Mouse (Mus musculus): ENCODE data around the gene Krtap19-5. TPM values are rescaled to one million over a fixed set of nuclear protein-coding genes. Genes with fewer than 3 reads are reported as not detected.

Gene Krtap19-5
- not detected in 2 replicates for polyA plus RNA-seq (2015; fragmentation: Nextera tagmentation; extraction: Ambion mirVana)

DNA sequence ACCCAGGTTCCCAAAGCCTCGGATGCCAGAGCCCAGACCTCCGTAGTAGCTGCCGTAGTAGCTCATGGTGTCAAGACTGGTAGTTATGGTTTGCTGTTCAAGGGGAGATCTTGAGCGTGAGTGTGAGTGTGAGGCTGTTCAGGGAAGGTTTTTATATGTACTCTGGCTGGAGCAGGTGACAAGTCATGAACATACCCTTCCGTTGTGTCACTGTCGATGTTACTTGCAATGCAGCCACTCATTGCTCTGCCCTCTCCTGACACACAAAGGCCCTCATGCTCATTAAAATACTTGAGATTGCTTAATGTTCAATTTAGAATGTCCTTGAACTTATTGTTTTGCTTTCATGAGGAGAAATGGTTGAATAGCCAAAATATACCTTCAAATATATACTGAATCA lies at the start of gene Krtap19-5:
TSS of gene Krtap19-5 (minus strand) at position 101 of the 400 bp plus-strand sequence.
- no peaks in the 10 kb centered on the region for H3K9me3 ChIP-seq

DNA sequence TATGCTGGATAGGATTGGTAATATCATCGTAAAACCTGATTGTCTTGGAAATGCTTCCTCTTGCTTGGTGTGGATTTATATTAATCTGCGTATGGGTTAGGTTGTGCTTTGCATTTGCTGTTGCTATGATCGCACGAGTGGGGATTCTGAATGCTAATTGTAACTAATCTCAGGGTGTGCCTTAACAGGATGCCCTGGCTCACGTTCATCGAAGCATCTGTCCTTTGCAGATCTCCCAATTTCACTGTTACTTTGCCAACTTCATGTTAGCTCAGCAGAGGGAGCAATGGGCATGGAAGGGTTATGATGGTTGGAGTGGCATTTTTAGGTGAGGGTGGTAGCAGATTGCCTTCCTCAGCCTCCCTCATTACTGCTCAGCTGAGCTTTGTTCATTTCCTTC lies 44.8 kb upstream of the Krtap19-5 start:
- Histone ChIP-seq H3K4me2 (no peak overlapping the region), H3K27me3 (no peaks in the 10 kb centered on the region), H3K9me3 (no peaks in the 10 kb centered on the region), H3K27ac (no peak overlapping the region), H3K9ac (no peak overlapping the region), H3K36me3 (no peaks in the 10 kb centered on the region), H3K4me3 (no peak overlapping the region), H3K4me1 (no peaks in the 10 kb centered on the region)
- ATAC-seq (ENCODE audit: borderline replicate concordance, extremely low read depth, low FRiP score, low TSS enrichment): no peak
- 75% methylated on average over 6 of the region's 6 CpGs for WGBS

More for the DNA sequence above, at the start of gene Krtap19-5:
- Histone ChIP-seq H3K4me2 (no peak within 1 kb of the TSS), H3K4me1 (no peaks in the 10 kb centered on the region), H3K36me3 (no peaks in the 10 kb centered on the region), H3K27me3 (no peaks in the 10 kb centered on the region), H3K4me3 (no peak within 1 kb of the TSS), H3K27ac (no peak within 1 kb of the TSS), H3K9ac (no peak within 1 kb of the TSS)
- no peak for ATAC-seq (ENCODE audit: borderline replicate concordance, extremely low read depth, low FRiP score, low TSS enrichment)
- 88% methylated on average over 6 of the region's 6 CpGs for WGBS

DNA sequence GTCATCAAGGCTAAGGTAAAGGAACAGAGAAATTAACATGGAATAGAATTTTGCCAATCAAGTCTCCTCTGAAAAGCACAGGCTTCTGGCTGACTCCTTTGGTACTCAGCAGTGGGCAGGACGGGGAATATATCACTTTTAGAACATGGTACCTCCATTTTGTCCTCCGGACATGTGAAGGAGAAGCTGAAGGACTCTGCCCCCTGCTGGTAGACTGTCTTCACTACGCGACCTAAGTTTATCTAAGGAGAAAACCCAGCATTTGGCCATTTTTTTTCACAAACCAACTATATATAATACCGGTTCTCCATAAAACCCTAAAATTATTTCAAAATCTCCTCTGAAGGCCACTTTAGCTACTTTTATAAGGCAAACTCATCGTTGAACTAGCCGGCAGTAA lies 42.0 kb upstream of the Krtap19-5 start:
- WGBS: 62% methylated on average over 7 of the region's 7 CpGs
- Histone ChIP-seq H3K27ac (no peak overlapping the region), H3K27me3 (no peaks in the 10 kb centered on the region), H3K9ac (no peak overlapping the region), H3K36me3 (no peaks in the 10 kb centered on the region), H3K4me1 (no peaks in the 10 kb centered on the region), H3K4me2 (no peak overlapping the region), H3K9me3 (no peaks in the 10 kb centered on the region), H3K4me3 (no peak overlapping the region)
- ATAC-seq (ENCODE audit: borderline replicate concordance, extremely low read depth, low FRiP score, low TSS enrichment): no peak

DNA sequence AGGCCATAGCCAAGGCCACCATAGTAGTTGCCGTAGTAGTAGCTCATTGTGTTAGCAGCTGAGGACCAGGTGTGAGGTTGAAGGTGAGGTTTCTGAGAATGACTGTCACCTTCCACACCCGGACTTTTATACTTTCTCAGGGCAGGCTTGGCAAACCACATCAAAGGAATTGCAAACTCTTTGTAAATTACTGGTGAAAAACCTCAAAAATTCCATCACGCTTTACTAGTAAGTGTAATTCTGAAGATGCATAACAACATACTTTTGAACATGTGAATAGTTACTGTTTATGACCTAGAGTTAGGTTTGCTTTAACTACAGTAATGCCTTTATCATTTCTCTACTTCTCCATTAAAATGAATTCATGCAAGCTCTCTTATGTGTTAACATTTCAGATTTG lies 35.9 kb upstream of the Krtap19-5 start, which contains the start of gene Krtap19-9b:
TSS of gene Krtap19-9b (minus strand) at position 101 of the 400 bp plus-strand sequence.
- Histone ChIP-seq H3K4me1 (no peaks in the 10 kb centered on the region), H3K27ac (no peak within 1 kb of the TSS), H3K9me3 (no peaks in the 10 kb centered on the region), H3K27me3 (no peaks in the 10 kb centered on the region), H3K4me3 (no peak within 1 kb of the TSS), H3K9ac (no peak within 1 kb of the TSS), H3K4me2 (no peak within 1 kb of the TSS), H3K36me3 (no peaks in the 10 kb centered on the region)
- WGBS: 73% methylated on average over 3 of the region's 3 CpGs
- no peak for ATAC-seq (ENCODE audit: borderline replicate concordance, extremely low read depth, low FRiP score, low TSS enrichment)

DNA sequence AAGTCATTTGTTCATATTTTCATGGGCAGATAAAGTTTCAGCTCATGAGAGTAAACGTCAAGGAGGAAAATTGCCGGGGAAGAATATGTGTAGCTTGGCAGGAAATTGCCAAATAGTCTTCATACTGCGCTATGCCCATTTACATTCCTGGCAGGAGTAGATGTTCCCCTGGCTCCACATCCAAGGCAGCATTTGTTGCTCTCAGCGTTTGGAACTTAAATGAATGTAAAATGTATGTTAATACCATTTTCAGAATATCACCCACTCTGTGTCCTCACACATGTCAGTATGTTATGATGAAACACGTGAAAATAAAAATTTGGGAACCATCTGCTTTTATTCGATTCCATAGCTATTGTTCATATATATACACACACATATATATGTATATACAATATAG lies 9.4 kb downstream of the Krtap19-5 start:
- Histone ChIP-seq H3K27ac (no peak overlapping the region), H3K9me3 (no peaks in the 10 kb centered on the region), H3K4me3 (no peak overlapping the region), H3K27me3 (no peaks in the 10 kb centered on the region), H3K4me2 (no peak overlapping the region), H3K9ac (no peak overlapping the region), H3K4me1 (no peaks in the 10 kb centered on the region), H3K36me3 (no peaks in the 10 kb centered on the region)
- no peak for ATAC-seq (ENCODE audit: borderline replicate concordance, extremely low read depth, low FRiP score, low TSS enrichment)
- WGBS: 75% methylated on average over 6 of the region's 6 CpGs

DNA sequence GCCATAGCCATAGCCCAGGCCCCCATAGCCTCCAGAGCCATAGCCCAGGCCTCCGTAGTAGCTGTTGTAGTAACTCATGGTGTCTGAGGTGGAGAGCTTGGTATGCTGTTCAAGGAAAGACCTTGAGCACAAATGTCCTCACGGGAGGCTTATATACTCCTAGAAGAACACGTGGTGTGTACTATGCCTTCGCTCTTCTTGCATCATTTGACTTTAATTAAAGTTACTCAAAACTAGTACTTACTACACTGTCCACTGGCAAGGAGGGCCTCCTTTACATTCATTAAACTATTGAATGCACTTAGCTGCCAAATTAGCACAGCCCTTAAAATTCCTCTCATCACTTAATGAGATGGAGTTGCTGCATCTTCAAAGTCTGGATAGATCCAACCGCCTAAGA lies 11.3 kb downstream of the Krtap19-5 start, which contains the start of gene Krtap19-4:
TSS of gene Krtap19-4 (minus strand) at position 101 of the 400 bp plus-strand sequence.
- no peak within 1 kb of the TSS for H3K4me3 ChIP-seq
- H3K9me3 ChIP-seq: no peaks in the 10 kb centered on the region
- no peaks in the 10 kb centered on the region for H3K4me1 ChIP-seq
- no peak for ATAC-seq (ENCODE audit: borderline replicate concordance, extremely low read depth, low FRiP score, low TSS enrichment)
- no peaks in the 10 kb centered on the region for H3K27me3 ChIP-seq
- H3K4me2 ChIP-seq: no peak within 1 kb of the TSS
- H3K27ac ChIP-seq: no peak within 1 kb of the TSS
- no peaks in the 10 kb centered on the region for H3K36me3 ChIP-seq
- no peak within 1 kb of the TSS for H3K9ac ChIP-seq
- 93% methylated on average over 5 of the region's 5 CpGs for WGBS

DNA sequence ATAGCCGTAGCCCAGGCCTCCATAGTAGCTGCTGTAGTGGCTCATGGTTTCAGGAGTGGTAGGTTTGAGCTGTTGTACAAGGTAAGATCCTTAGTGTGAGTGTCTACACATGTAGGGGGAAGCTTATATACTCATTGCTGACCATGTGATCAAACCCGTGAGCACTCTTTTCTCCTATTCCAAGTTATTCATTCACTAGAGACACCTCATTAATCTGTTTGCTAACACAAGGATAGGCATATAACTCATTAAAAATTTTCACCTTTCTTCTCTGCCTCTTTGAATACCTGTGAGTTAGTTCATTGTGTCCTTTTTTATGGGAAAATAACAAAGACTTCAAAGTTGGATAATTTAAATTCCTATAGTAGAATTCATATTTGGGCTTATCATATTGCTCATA lies 18.3 kb downstream of the Krtap19-5 start, which contains the start of gene Krtap19-3:
TSS of gene Krtap19-3 (minus strand) at position 101 of the 400 bp plus-strand sequence.
- no peaks in the 10 kb centered on the region for H3K9me3 ChIP-seq
- no peaks in the 10 kb centered on the region for H3K36me3 ChIP-seq
- H3K4me2 ChIP-seq: no peak within 1 kb of the TSS
- no peaks in the 10 kb centered on the region for H3K27me3 ChIP-seq
- H3K27ac ChIP-seq: no peak within 1 kb of the TSS
- 68% methylated on average over 2 of the region's 2 CpGs for WGBS
- no peak within 1 kb of the TSS for H3K9ac ChIP-seq
- no peak within 1 kb of the TSS for H3K4me3 ChIP-seq
- H3K4me1 ChIP-seq: no peaks in the 10 kb centered on the region
- ATAC-seq (ENCODE audit: borderline replicate concordance, extremely low read depth, low FRiP score, low TSS enrichment): no peak

DNA sequence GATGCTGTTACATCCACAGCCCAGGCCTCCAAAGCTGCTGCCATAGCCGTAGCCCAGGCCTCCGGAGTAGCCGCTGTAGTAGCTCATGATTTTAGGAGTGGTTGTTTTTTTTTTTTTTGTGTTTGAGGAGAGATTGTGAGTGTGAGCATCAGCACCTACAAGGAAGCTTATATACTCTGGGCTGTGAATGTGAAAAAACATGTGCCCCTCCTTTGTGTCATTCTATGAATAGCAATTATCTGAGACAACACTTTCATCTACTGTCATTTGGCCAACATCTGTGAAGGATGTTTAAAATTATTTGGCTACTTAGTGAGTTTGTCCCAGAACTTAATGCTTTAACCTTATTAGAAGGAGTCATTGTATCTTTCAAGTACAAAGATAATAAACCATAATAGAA lies 22.1 kb downstream of the Krtap19-5 start, which contains the start of gene Krtap19-2:
TSS of gene Krtap19-2 (minus strand) at position 101 of the 400 bp plus-strand sequence.
- ATAC-seq (ENCODE audit: borderline replicate concordance, extremely low read depth, low FRiP score, low TSS enrichment): no peak
- 94% methylated on average over 3 of the region's 3 CpGs for WGBS
- H3K36me3 ChIP-seq: no peaks in the 10 kb centered on the region

DNA sequence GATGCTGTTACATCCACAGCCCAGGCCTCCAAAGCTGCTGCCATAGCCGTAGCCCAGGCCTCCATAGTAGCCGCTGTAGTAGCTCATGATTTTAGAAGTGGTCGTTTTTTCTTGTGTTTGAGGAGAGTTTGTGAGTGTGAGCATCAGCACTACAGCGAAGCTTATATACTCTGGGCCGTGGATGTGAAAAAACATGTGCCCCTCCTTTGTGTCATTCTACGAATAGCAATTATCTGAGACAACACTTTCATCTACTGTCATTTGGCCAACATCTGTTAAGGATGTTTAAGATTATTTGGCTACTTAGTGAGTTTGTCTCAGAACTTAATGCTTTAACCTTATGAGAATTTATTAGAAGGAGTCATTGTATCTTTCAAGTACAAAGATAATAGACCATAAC lies 26.9 kb downstream of the Krtap19-5 start, which contains the start of gene Krtap19-1:
TSS of gene Krtap19-1 (minus strand) at position 101 of the 400 bp plus-strand sequence.
- 72% methylated on average over 6 of the region's 6 CpGs for WGBS
- Histone ChIP-seq H3K27ac (no peak within 1 kb of the TSS), H3K4me1 (no peaks in the 10 kb centered on the region), H3K27me3 (no peaks in the 10 kb centered on the region), H3K36me3 (no peaks in the 10 kb centered on the region), H3K4me2 (no peak within 1 kb of the TSS), H3K9ac (no peak within 1 kb of the TSS), H3K9me3 (no peaks in the 10 kb centered on the region), H3K4me3 (no peak within 1 kb of the TSS)
- ATAC-seq (ENCODE audit: borderline replicate concordance, extremely low read depth, low FRiP score, low TSS enrichment): no peak

More for the DNA sequence above, 22.1 kb downstream of the Krtap19-5 start, which contains the start of gene Krtap19-2:
- H3K4me1 ChIP-seq: no peaks in the 10 kb centered on the region
- H3K4me2 ChIP-seq: no peak within 1 kb of the TSS
- H3K9ac ChIP-seq: no peak within 1 kb of the TSS
- H3K4me3 ChIP-seq: no peak within 1 kb of the TSS
- no peaks in the 10 kb centered on the region for H3K27me3 ChIP-seq
- H3K27ac ChIP-seq: no peak within 1 kb of the TSS
- no peaks in the 10 kb centered on the region for H3K9me3 ChIP-seq

DNA sequence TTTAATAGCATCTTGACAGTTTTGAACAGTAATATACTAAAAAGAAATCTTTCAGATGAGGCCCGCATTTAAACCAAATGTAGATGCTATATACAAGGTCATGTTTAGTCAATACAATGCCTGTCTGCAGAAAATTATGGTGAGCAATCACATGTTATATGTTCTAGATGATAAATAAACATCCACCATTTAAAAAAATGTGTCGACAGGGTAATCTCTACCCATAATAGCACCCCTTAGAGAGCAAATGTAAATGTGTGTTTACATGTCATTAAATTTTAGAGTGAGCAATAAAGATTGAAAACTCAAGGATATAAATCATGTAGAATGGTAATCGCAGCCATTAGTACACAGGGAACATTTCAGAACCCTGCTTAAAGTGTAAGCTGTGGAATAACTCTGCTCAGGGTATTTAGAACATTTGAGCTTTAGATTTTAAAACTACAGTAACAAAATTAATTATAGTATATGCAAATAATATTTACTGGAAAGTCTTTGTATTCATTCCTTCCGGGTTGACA lies 31.3 kb downstream of the Krtap19-5 start:
- no peak overlapping the region for H3K4me2 ChIP-seq
- no peaks in the 10 kb centered on the region for H3K9me3 ChIP-seq
- no peak overlapping the region for H3K4me3 ChIP-seq
- no peaks in the 10 kb centered on the region for H3K36me3 ChIP-seq
- H3K27me3 ChIP-seq: no peaks in the 10 kb centered on the region
- no peak overlapping the region for H3K9ac ChIP-seq
- WGBS: 86% methylated on average over 4 of the region's 4 CpGs
- ATAC-seq (ENCODE audit: borderline replicate concordance, extremely low read depth, low FRiP score, low TSS enrichment): no peak
- no peaks in the 10 kb centered on the region for H3K4me1 ChIP-seq
- no peak overlapping the region for H3K27ac ChIP-seq

DNA sequence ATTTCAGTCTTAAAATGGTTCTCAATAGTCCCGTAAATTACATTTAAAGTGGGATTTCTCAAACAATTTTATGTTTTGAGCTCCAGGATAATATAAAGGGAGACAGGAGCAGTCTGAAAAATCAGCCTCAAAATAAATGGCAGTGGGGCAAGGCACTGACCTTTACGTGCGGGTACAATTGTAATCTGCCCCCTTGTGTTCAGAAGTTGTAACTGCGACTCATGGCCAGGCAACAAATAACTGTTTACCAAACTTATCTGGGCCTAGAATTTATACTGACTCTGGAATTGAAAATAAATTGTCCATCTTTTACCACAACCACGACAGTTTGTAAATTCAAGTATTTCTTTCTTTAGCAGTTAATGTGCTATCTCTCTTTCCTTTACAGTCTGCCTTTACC lies 44.8 kb downstream of the Krtap19-5 start:
- no peak overlapping the region for H3K4me2 ChIP-seq
- no peak for ATAC-seq (ENCODE audit: borderline replicate concordance, extremely low read depth, low FRiP score, low TSS enrichment)
- no peaks in the 10 kb centered on the region for H3K4me1 ChIP-seq
- no peak overlapping the region for H3K9ac ChIP-seq
- no peak overlapping the region for H3K4me3 ChIP-seq
- 14% methylated on average over 5 of the region's 5 CpGs for WGBS
- no peaks in the 10 kb centered on the region for H3K9me3 ChIP-seq
- no peak overlapping the region for H3K27ac ChIP-seq
- H3K27me3 ChIP-seq: no peaks in the 10 kb centered on the region
- H3K36me3 ChIP-seq: no peaks in the 10 kb centered on the region

DNA sequence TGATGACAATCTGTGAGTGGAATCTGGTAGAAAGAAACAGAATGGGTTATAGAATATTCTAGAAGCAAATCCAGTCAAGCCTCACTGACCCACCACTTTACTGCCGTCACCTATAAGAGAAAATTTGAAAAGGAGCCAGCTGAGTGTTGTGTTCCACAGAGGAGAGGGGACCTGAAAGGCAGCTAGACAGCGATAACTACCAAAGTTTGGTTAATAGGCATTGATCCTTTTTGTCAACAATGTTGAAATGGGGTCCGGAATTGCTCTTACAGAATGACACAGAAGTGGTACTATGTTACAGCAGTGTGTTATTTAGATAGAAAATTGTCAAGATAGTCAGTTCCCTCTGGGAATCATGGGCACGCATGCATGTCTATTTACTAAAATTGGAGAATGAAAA lies 47.7 kb downstream of the Krtap19-5 start:
- Histone ChIP-seq H3K4me1 (no peaks in the 10 kb centered on the region), H3K4me2 (no peak overlapping the region), H3K9me3 (no peaks in the 10 kb centered on the region), H3K9ac (no peak overlapping the region), H3K4me3 (no peak overlapping the region), H3K27me3 (no peaks in the 10 kb centered on the region), H3K36me3 (no peaks in the 10 kb centered on the region), H3K27ac (no peak overlapping the region)
- no peak for ATAC-seq (ENCODE audit: borderline replicate concordance, extremely low read depth, low FRiP score, low TSS enrichment)
- 82% methylated on average over 4 of the region's 4 CpGs for WGBS
